Mouse (Mus musculus) frontal cortex, adult 2 months (tissue): ENCODE results near the gene Hectd4. TPM values are rescaled to one million over a fixed set of nuclear protein-coding genes. Genes with fewer than 3 reads are reported as not detected.

Experiments
- DNase-seq, 2 experiments: peaks; one replicate each; pipeline ENCODE4 v3.0.0; 2022; ENCODE audit warnings: low spot score in 1 of 2; ENCODE audit errors: extremely low spot score in 1 of 2
- polyA plus RNA-seq: library from polyadenylated mRNA; depleted of rRNA; stranded (reverse); fragments of >200 nt; gene quantifications from 2 replicates; pipeline ENCODE4 v1.2.3, GENCODE M21; 2012; rRNA removed

Gene Hectd4
- 70.9 and 77.4 TPM in 2 replicates for polyA plus RNA-seq

DNA sequence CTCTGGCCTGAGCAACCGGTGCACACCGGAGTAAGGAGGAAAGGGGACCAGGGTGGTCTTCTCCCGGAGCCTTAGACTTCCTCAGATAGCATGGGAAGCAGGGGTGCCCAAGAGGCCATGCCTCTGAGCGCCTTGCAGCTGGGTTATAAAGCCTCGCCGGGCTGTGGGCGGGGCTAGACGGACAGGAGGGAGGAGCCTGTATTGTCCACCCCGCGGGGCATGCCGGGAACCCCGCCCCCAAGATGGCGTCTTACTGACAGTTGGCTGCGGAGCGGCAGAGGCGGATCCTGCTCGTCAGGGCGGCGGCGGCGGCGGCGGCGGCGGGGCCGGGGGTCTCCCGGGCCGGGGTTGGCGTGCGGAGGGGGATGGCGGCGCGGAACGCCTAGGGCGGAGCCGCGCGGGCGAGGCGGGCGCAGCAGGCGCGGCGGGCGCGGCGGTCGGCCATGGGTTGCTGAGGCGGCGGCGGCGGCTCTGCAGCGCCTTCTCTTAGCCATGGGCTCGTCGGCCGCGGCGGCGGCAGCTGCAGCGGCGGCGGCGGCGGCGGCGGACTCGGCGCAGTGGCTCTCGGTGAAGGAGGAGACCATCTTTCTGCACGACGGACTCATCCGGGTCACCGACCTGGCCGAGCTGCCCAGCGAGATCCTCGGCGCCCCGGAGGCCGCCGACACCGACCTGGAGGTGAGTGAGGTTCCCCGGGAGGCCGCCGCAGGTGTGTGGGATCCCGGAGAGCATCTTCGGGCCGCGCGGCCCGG is at the start of gene Hectd4:
Gene Hectd4 (plus strand): TSS at position 240 of the 752 bp plus-strand sequence.
- DNase-seq: peak; percentile 86 to 98

DNA sequence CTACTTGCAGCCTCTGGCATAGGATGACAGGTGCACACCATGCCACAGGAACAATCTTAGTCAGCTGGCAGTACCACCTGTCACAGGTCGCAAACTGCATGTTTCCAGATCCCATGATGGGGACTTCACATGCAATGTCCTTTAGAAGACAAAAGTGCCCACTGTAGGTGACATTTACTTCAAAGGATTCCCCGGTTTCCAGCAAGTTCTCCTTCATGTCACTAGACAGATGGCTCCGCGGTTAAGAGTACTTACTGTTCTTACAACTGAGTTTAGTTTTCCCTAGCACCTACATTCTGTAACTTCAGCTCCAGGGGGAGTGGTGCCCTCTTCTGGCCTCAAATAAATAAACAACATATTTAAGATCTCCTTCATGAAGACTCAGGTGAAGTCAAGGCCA is 47.2 kb upstream of the Hectd4 start:
- peak in 1 of 2 experiments; percentile 60 for DNase-seq

DNA sequence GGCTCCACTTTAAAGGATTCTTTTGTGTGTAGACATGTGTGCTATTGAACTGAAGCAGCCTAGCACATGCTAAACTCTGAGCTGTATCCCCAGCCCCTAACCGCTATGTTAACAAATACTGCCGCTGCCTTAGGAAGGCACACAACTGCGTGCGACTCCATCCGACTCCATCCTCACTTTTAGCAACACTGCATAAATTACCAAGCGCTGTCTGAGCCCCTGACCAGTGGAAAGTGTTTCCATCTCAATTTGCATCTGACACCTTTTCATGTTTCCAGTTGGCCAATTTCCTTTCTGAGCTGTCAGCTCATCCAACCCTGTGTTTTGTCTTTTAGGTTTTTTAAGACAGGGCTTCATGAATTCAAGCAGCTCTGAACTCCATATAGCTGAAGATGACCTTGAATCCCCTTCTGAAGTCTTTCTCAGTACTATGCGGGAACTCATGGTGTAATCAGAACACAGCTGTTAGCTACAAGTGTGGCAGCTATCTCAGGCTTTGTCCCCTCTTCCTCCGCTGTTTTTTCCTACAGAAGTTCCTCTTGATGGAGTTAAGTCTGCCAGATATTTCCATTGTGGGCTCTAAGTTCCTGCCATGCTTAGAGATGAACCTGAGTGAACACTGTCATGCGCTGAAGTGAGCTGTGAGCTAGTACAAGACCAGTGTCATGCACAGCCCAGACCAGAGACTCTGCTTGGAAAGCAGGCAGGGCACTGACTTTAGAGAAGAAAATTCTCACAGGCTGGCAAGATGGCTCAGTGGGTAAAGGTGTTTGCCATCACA is 40.8 kb upstream of the Hectd4 start:
- DNase-seq: no peak

DNA sequence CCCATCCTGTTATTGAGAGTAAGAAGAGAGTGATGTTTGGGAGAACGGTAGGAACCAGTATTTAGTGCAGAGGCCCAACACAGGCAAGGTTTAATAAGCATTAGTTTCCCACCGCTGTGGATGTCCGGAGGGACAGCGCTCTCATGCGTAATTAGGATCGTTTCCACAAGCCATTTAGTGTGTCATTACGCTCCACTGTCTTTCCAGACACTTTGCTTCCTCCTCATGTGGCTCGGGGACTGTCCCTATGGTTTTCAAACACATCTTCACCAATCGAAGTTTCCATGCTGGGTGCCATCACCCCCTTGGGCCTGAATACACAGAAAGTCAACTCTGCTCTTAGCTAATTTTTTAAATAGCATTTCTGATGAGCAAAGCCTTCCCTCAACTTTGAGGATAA is 36.8 kb upstream of the Hectd4 start:
- DNase-seq: no peak

DNA sequence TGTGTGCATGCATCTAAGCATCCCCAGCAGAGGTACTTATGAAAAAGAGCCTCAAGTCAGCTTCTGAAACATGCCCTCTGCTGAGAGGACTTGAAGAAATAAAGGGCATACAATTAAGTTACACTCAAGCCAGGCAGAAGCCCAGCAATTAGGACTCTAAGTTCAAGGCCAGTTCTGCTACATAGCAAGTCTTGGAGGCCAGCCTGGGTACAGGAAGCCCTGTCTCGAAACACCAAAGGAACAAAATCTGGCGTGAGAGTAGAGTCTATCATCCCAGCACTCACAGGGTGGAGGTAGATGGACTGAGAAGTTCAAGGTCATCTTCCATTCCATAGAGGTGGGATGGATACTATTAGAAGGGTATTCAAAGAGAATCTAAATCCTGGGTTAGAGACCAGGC is 35.6 kb upstream of the Hectd4 start:
- no peak for DNase-seq

DNA sequence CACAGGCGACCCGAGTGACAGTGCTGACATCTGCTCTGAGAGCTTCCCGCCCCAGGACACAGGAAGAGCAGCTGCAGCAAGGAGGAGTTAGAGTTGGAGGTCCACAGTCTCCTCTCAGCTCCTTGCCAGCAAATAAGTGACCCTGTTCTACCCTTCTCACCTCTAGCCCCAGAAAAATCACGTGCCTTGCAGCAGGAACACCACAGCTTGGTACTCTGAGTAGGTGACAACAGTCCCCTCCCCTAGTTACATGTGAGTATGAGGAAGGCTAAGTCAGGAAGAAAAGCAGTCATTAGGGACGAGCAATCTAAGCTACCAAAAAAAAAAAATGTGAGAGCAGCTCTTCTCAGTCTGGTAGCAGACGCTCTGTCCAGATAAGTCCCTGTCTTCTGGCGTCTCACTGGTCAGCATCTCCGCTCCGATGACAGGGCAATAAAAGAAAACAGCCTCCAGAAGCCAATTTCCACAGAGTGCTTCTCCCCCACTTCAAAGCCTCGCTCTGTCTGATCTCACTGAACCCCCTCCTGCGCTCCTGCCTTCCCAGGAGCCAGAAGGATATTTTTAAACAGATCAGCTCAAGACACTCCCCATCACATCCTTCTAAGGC is 35.0 kb upstream of the Hectd4 start:
- DNase-seq: peak in 1 of 2 experiments; percentile 42

DNA sequence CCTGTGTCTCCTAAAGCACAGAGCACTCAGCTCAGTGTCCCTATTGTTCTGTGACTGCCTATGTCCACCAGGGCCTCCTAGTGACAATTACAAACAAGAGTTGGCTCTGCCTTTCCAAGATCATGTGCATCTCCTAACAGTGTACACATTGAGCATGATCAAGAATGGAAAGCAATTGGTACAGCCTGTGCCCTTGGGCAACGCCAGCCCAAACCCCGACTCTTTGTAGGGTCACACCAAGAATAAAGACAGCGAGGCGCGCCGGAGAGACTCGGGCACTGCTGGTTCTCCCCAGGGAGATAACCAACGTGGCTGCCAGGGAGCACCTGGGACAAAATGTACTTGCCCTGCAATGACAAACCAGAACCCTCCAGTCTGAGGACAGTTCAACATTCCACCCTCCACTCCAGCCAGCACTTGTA is 32.4 kb upstream of the Hectd4 start:
- peak in 1 of 2 experiments; percentile 39 for DNase-seq

DNA sequence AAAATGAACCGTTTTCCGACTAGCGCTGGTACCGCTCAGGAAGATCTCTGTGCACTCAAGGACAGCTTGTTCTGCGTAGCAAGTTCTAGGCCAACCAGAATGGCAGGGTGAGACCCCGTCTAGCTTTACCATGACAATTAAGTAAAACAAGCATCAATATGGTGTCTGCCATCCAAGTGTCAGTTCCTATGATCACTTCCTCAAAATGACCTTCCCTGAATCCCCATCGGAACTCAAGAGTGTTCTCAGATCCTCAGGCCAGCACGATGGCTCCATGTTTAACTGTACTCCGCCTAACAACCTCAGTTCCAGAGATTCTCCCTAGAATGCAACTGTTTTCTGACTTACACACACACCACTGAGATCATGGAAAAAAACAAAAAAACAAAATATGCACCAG is 31.8 kb upstream of the Hectd4 start:
- no peak for DNase-seq

DNA sequence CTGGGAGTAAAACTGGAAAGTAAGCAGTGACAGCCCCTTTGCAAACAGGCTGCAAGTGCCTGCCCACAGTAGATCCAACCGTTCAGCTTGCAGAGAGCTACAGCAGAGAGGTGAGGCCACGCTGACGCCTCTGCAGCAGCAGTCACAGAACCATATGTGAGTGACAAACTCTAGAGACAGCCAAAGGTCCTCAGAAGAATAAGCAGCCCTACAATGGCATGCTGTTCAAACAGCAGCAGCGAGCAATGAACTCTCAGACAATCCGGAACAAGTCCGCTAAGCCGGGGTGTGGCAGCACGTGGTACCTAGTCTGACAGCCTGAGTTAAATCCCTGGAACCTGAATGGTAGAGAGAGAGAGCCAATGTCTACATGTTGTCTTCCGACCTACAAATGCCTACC is 30.8 kb upstream of the Hectd4 start:
- peak in 1 of 2 experiments; percentile 32 for DNase-seq

DNA sequence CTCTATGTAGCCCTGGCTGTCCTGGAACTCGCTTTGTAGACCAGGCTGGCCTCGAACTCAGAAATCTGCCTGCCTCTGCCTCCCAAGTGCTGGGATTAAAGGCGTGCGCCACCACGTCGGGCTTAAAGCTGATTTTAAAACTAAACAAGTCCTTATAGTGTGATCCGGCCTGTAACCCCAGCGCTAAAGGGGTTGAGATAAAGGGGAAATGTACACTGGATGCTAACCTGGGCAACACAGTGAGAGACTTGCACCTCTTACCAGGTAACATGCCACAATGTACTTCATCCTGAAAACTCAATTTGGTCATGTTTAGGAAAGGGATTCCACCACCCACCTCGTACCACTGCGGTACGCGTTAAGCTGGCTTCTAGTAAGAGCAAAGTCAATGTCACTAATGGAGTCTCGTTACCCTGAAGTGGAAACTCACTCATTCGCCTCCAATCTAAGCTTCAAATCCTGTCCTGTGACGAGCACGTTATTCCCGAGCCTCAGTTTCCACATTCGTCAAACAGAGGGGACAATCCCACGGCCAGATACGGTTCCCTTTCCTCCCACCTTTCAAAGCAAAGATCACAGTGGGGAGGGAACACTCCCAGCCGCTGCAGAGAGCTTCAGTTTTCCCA is 29.7 kb upstream of the Hectd4 start:
- no peak for DNase-seq

DNA sequence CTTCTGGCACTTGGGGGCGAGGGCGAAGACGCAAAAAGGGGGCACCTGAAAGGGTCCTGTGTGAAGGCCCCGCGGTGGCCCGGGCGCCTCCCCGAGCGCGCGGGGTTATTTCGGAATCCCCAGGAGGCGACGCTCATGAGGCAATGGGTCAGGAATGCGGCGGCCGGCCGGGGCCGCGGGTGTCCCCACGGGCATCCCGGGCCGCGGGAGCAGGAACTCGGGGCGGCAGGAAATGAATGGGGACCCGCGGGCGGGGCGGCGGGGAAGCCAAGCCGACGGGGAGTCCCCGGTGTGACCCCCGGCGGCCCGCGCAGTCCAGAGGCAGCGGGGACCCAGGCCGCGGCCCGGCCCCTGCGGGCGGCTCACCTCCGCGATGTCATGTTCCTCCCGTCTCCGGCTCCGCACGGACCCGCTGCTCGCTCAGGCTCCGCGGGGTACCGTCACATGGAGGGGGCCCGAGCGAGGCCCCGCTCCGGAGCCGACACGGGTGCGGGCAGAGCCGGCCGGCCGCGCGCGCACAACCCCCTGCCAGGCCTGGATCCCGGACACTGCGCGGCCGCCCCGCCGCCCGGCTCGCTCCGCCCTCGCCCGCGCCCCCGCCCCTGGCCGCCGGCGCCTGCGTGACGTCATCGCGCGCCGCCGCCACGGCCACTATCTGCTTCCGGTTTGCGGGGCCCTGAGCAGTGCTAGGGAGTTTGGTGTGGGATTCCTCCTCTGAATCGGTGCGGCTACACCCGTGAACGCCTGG is 29.0 kb upstream of the Hectd4 start, which contains the start of gene Ptpn11:
Gene Ptpn11 (minus strand): TSS at position 562 of the 748 bp plus-strand sequence.
- peak in 1 of 2 experiments; percentile 80 for DNase-seq

DNA sequence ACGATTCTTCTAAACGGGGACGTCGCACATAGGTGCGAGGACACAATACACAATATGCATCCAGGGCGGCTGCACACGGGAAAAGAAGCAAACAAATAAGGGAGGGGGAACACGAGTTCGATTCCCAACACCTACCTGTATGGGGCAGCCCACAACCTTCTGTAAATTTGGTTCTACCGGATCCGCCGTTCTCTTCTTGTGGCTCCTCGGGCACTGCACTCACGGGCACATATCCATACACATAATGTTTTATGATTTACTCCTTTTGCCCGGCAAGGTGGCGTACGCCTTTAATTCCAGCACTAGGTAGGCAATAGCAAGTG is 28.5 kb upstream of the Hectd4 start:
- no peak for DNase-seq

DNA sequence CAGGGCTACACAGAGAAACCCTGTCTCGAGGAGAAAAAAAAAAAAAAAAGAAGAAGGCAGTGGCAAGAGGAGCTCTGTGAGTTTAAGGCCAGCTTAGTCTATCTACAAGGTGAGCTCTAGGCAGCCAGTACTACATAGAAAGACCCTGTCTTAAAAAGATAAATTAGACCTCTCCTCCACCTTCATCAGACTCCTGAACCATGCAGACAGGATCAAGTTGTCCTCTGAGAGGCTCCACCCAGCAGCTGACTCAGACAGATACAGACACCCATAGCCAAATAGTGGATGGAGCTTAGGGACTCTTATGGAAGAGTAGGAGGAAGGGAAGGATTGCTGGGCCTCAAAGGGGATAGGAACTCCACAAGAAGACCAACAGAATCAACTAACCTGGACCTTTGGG is 25.8 kb upstream of the Hectd4 start:
- DNase-seq: no peak

DNA sequence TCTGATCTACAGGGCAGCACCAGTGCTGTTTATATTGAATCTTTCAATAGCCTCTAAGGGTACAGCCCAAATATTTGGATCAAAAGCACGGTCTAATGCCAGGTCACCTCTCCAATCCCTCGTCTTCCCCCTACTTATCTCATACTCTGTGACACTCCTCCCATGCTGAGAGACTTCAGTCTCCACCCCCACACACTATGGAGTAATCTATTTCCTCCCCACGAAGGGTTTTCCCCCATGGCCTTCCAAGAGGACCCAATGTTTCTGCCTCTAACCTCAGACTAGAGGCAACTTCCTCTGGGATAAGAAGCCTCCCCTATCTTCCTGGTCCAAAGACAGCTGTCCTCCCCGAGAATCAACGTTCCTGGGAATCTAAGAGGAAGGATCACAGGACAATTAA is 23.3 kb upstream of the Hectd4 start:
- no peak for DNase-seq

DNA sequence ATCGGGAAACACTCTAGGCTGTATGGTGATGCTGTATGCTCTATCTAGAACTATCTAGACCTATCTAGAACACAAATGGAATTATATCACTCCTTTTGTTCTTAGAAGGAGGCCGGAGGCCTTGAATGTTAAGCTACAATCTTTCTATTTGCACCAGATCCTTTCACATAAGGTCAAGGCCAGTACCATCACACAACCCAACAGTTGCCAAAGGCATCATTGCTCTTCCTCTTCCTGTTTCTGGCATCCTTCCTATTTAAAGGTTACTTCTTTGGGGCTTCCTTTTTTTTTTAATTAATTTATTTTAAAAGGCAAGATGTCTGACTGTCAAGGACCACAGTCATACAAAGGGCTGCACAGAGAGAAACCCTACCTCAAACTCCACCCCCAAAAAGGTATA is 22.7 kb upstream of the Hectd4 start:
- DNase-seq: no peak

DNA sequence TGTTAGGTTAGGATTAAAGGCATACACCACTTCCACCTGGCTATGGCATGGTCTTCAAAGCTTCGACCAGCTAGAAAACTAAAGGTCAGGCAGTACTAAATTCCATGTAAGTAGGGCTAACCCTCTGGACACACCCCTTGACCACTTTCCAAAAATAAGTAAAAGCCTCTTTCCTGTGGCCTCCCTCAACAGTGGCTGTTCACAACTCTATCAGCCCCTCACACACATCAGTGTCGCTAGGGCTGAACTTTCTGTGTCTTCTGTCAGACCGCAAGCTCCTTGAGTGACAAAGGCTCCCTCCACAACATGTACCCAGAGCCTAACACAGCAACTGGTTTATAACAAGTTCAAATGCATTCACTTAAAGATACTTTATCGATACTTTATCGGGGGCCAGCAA is 21.6 kb upstream of the Hectd4 start:
- DNase-seq: no peak

DNA sequence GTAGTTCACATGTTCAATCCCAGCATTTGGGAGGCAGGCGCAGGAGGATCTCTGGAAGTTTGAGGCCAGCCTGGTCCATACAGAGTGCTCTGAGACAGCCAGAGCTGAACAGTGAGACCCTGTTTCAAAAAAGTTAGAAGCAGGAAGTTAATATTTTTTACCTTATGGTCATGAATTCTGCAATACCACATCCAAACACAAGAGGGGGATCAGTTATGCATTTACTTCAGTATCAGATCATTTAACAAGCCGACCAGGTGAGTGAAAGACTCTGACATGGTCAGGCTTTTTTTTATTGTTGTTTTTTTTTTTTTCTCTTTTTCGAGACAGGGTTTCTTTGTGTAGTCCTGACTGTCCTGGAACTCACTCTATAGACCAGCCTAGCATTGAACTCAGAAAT is 18.3 kb upstream of the Hectd4 start:
- DNase-seq: peak in 1 of 2 experiments; percentile 74

DNA sequence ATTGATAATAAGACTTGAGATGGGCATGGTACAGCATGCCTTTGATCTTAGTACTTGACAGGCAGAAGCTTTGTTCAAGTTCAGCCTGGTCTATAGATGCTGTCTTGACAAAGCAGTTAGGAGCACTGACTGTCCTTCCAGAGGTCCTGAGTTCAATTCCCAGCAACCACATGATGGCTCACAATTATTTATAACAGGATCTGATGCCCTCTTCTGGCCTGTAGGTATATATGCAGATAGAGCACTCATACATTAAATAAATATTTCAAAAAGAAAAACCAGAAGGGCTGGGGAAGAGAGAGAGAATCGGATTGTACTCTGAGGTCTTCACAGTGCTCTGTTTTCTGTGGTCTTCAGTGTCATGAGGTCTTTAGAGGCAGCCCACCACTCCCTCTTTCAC is 17.6 kb upstream of the Hectd4 start:
- no peak for DNase-seq

DNA sequence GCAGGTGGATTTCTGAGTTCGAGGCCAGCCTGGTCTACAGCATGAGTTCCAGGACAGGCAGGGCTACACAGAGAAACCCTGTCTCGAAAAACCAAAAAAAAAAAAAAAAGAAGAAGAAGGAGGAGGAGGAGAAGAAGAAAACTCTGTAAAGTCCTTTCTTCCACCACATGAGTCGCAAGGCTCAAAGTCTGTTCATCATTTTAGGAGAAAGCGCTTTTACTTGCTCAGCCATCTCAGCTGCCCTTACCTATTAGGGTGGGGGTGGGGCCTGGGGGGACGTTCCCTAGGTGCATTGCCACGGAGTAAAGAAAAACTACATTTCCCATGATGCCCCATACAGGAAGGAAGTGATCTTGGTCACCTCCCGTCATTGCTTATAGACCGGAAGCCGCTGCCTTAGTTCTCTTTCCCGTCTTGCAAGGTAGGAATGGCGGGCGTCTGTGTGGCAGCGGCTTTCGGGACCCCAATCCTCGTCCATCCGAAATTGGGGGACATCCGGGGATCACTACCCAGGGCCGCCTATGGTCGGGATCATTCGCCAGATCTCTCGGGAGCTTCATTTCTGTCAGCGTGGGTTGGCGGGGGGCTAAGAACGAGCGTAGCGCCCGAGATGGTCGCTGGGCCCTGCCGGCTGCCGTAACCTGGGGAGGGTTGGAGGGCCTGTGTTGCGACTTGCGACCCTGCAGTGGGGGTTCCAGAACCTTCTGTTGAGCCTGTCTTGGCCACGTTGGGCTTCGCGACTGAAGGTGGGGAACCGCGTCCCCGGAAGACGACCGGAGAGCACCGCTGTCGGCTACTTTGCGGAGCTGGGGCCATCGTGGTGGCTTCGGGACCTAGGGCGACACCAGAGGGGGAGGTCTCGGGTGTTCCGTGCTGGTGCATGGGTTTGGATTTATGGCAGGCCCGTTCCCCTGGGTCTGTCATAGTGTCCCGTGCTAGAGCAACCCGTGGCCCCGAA is 15.6 kb upstream of the Hectd4 start, which contains the start of gene Rpl6:
Gene Rpl6 (plus strand): TSS at position 350 of the 958 bp plus-strand sequence.
- DNase-seq: peak; percentile 77 to 87
